Comparison of ENCODE assay signal across 8 mouse cellular contexts in the genomic region with DNA sequence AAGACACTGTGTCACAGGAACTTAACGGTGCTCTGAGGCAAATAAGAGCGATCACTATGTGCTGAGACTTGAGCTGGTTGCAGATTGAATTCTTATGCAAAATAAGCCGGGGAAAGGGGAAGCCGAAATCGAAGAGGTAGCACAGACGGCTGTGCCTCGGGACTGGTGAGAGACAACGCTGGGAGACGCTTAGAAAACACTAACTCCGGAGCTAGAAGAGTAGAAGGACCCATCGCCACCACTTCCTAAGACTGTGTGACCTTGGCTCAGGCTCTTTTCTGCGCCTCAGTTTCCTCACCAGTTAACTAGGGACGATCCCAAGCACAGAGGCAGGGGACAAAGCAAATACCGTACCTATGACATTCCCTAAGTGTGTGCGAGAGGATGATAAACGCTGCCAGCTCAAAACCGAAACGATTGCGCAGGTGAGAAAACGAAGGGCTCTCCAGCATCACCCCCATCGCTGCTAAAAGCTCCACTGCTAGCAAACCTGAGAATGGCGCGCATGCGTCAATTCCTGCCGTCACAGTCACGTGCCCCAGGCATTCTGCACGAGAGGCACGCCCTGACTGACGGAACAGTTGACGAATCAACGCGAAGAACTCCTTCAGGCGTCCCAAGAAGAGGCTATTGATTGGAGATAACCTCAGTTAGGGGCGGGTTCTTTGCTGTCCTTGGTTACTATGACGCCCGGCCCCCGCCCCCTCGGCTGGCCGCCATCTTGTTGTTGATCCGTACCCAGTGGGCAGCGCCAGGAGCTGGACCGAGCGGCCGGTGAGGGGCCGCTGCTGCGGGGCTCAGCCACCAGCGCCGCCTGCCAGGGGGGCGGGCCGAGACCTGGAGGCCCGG. TPM values are rescaled to one million over a fixed set of nuclear protein-coding genes. Genes with fewer than 3 reads are reported as not detected.
DNase-seq lines count a peak whose midpoint lies in the region; ATAC-seq lines count a peak whose summit lies in the region.

A gene (plus strand): TSS at position 580 of the 849 bp plus-strand sequence.

- WGBS in forebrain, embryonic 14.5 days = under 1% methylated on average over 51 of the region's 51 CpGs
- under 1% methylated on average over 51 of the region's 51 CpGs for WGBS in neural tube, embryonic 15.5 days

- peak within 1 kb of the TSS; percentile 83 for H3K4me2 ChIP-seq in forebrain, embryonic 14.5 days (ENCODE audit: low read length)
- peak within 1 kb of the TSS; percentile 81 for H3K4me2 ChIP-seq in neural tube, embryonic 15.5 days

- ATAC-seq in forebrain, embryonic 14.5 days = peak; percentile 100
- peak; percentile 99 for ATAC-seq in neural tube, embryonic 15.5 days (ENCODE audit: low FRiP score)

- H3K4me1 ChIP-seq in forebrain, embryonic 14.5 days (ENCODE audit: control insufficient read depth, insufficient read depth, low read length) = peaks cover 15% of the 10 kb centered on the region
- H3K4me1 ChIP-seq in neural tube, embryonic 15.5 days = peaks cover 29% of the 10 kb centered on the region

- H3K9me3 ChIP-seq in forebrain, embryonic 14.5 days (replicated peaks; ENCODE audit: control insufficient read depth, low read length) = no peaks in the 10 kb centered on the region
- H3K9me3 ChIP-seq in neural tube, embryonic 15.5 days (replicated peaks) = no peaks in the 10 kb centered on the region

- no peaks in the 10 kb centered on the region for H3K27me3 ChIP-seq in forebrain, embryonic 14.5 days (replicated peaks; ENCODE audit: control insufficient read depth, insufficient read depth, low read length)
- H3K27me3 ChIP-seq in neural tube, embryonic 15.5 days (replicated peaks) = no peaks in the 10 kb centered on the region

- peak; percentile 100 for DNase-seq in ES-CJ7 (ENCODE audit: low read depth, low spot score)
- DNase-seq in cerebellum, adult 11 months = peak; percentile 100
- peak; percentile 100 for DNase-seq in forebrain, embryonic 14.5 days (ENCODE audit: low spot score)
- DNase-seq in heart, postnatal 14 days = peak; percentile 100
- peak; percentile 100 for DNase-seq in layer of hippocampus, adult 11-12 months (ENCODE audit: low spot score)
- peak; percentile 100 for DNase-seq in lung, adult 18-20 months
- DNase-seq in testis, postnatal 14 days (ENCODE audit: low spot score) = peak; percentile 100

- intact Hi-C loops in heart, postnatal 14 days (cut with DNase I) = loop anchor here (5.0 kb wide), 1 partner anchor 50 kb away; a partner anchor contains a TSS

- peaks cover 3% of the 10 kb centered on the region; the same call in 1 of the 2 replicates for H3K36me3 ChIP-seq in forebrain, embryonic 14.5 days (ENCODE audit: control insufficient read depth, insufficient read depth, low read length)
- H3K36me3 ChIP-seq in neural tube, embryonic 15.5 days = no peaks in the 10 kb centered on the region; the same call in 1 of the 2 replicates

- H3K27ac ChIP-seq in forebrain, embryonic 14.5 days (ENCODE audit: low read depth, low read length) = peak within 1 kb of the TSS; percentile 94
- peak within 1 kb of the TSS; percentile 94 for H3K27ac ChIP-seq in neural tube, embryonic 15.5 days (replicated peaks)

- H3K4me3 ChIP-seq in forebrain, embryonic 14.5 days (ENCODE audit: low read depth, low read length) = peak within 1 kb of the TSS; percentile 97
- H3K4me3 ChIP-seq in neural tube, embryonic 15.5 days (replicated peaks) = peak within 1 kb of the TSS; percentile 69

- peak within 1 kb of the TSS; percentile 97 for H3K9ac ChIP-seq in forebrain, embryonic 14.5 days (ENCODE audit: low read length)
- peak within 1 kb of the TSS; percentile 92 for H3K9ac ChIP-seq in neural tube, embryonic 15.5 days (replicated peaks)

RNA-seq across cellular contexts. Expression of the gene that starts here (rescaled TPM):
- polyA plus RNA-seq in forebrain, embryonic 14.5 days (2014; fragmentation: Nextera tagmentation; extraction: Ambion mirVana) = 39.3 and 48.1 TPM in 2 replicates
- total RNA-seq in heart, postnatal 14 days (2021) = 10 to 100 TPM; 50.7 to 56.7 TPM
- polyA plus RNA-seq in neural tube, embryonic 15.5 days (2015; fragmentation: Nextera tagmentation; extraction: Ambion mirVana) = 88.6 and 99.1 TPM in 2 replicates

Comparison
In these comparisons a context has a peak if more than half of its experiments do, and no peak if none do; other contexts are left out.
1. Peak in every context shown above with its lines: DNase-seq, ATAC-seq, H3K4me3 ChIP-seq and H3K27ac ChIP-seq.